Mouse (Mus musculus): ENCODE data around the gene Tfe3. TPM values are rescaled to one million over a fixed set of nuclear protein-coding genes. Genes with fewer than 3 reads are reported as not detected.
"Not testable (repeated sequence)": the region's sequence is repeated elsewhere in the genome, so short reads cannot be mapped to it uniquely, and the experiment has no call there.

Tfe3 gene
- total RNA-seq, 2 experiments from 2014 or later = 29.9 to 36.0 TPM

- DNase-seq (ENCODE audit: low spot score in 2 of 2) = peak in 1 of 2 experiments; percentile 10
- intact Hi-C loops (cut with DNase I) = no loop called here
Observed at GRCm38 (mm10) chrX:7793361-7793760, 31.0 kb downstream of the Tfe3 start.

GRCm38 (mm10) chrX:7795016-7795415, 32.7 kb downstream of the Tfe3 start:
- intact Hi-C loops (cut with DNase I) = no loop called here
- no peak for DNase-seq (ENCODE audit: low spot score in 2 of 2)

- intact Hi-C loops (cut with DNase I) = no loop called here
- no peak for DNase-seq (ENCODE audit: low spot score in 2 of 2)
Observed at GRCm38 (mm10) chrX:7797327-7797726, 35.0 kb downstream of the Tfe3 start.

GRCm38 (mm10) chrX:7802157-7802556, 39.8 kb downstream of the Tfe3 start:
- intact Hi-C loops (cut with DNase I); DNase-seq (ENCODE audit: low spot score in 2 of 2): not testable (repeated sequence)

GRCm38 (mm10) chrX:7815016-7815415, 52.7 kb downstream of the Tfe3 start:
- DNase-seq (ENCODE audit: low spot score in 2 of 2) = peak in 1 of 2 experiments; percentile 13
- intact Hi-C loops (cut with DNase I) = not testable (repeated sequence)

GRCm38 (mm10) chrX:7821865-7822779, 59.8 kb downstream of the Tfe3 start, which contains the start of gene Kcnd1:
Gene Kcnd1, plus strand, starts transcription at chrX:7822289.
- intact Hi-C loops (cut with DNase I) = no loop called here
- DNase-seq (ENCODE audit: low spot score in 2 of 2) = peak; percentile 34 to 41

Small RNA genes lying within 50 kb of the gene (microRNA-seq; reads per million reads assigned to microRNA genes)
- 78.9 to 105 reads per million in 2 experiments for gene Mir1198

Other genes starting within 250 kb of the Tfe3 start
- gene Foxp3, start 188.9 kb upstream of the Tfe3 start, total RNA-seq (2021) = not detected
- gene Ppp1r3f, start 188.3 kb upstream of the Tfe3 start, total RNA-seq (2021) = 10 to 100 TPM; 21.1 to 25.0 TPM
- 10 to 100 TPM; 30.6 to 31.3 TPM for gene Ccdc22, start 157.0 kb upstream of the Tfe3 start, total RNA-seq (2021)
- gene Cacna1f, start 155.5 kb upstream of the Tfe3 start, total RNA-seq (2021) = not detected
- gene Syp, start 124.1 kb upstream of the Tfe3 start, total RNA-seq (2021) = 1,000 to 10,000 TPM; 2,020 to 2,211 TPM
- gene Prickle3, start 105.3 kb upstream of the Tfe3 start, total RNA-seq (2021) = 1 to 10 TPM in 1 of 2 experiments, under 1 TPM in 1; 0.76 to 2.0 TPM
- 1 to 10 TPM; 5.9 to 7.7 TPM for gene Plp2, start 91.2 kb upstream of the Tfe3 start, total RNA-seq (2021)
- under 1 TPM; 0.41 to 0.57 TPM for gene Magix, start 81.3 kb upstream of the Tfe3 start, total RNA-seq (2021)
- gene Gpkow, start 65.4 kb upstream of the Tfe3 start, total RNA-seq (2021) = 10 to 100 TPM; 33.2 to 34.0 TPM
- gene Wdr45, start 48.2 kb upstream of the Tfe3 start, total RNA-seq (2021) = 10 to 100 TPM; 57.6 to 61.6 TPM
- not detected for gene Gm45208, start 40.3 kb upstream of the Tfe3 start, total RNA-seq (2021)
- 100 to 1,000 TPM in 1 of 2 experiments, 10 to 100 TPM in 1; 99.9 to 103 TPM for gene Praf2, start 34.1 kb upstream of the Tfe3 start, total RNA-seq (2021)
- 10 to 100 TPM; 19.5 to 22.1 TPM for gene Ccdc120, start 11.7 kb upstream of the Tfe3 start, total RNA-seq (2021)
- gene Gripap1, start 27.2 kb downstream of the Tfe3 start, total RNA-seq (2021) = 100 to 1,000 TPM in 1 of 2 experiments, 10 to 100 TPM in 1; 99.6 to 105 TPM
- gene Kcnd1, start 59.7 kb downstream of the Tfe3 start, total RNA-seq (2021) = 1 to 10 TPM; 7.0 to 8.9 TPM
- gene Otud5, start 78.8 kb downstream of the Tfe3 start, total RNA-seq (2021) = 10 to 100 TPM; 74.8 to 83.2 TPM
- 10 to 100 TPM; 55.3 to 57.3 TPM for gene Pim2, start 115.7 kb downstream of the Tfe3 start, total RNA-seq (2021)
- 10 to 100 TPM; 46.6 to 47.4 TPM for gene Slc35a2, start 121.5 kb downstream of the Tfe3 start, total RNA-seq (2021)
- 10 to 100 TPM; 77.7 to 86.6 TPM for gene Pqbp1, start 136.7 kb downstream of the Tfe3 start, total RNA-seq (2021)
- gene Timm17b, start 136.8 kb downstream of the Tfe3 start, total RNA-seq (2021) = 10 to 100 TPM; 19.1 to 21.7 TPM
- not detected for gene Gm10491, start 145.3 kb downstream of the Tfe3 start, total RNA-seq (2021)
- not detected for gene Gm10490, start 147.0 kb downstream of the Tfe3 start, total RNA-seq (2021)
- 100 to 1,000 TPM; 397 to 420 TPM for gene Pcsk1n, start 157.3 kb downstream of the Tfe3 start, total RNA-seq (2021)
- gene Eras, start 166.0 kb downstream of the Tfe3 start, total RNA-seq (2021) = not detected
- gene Hdac6, start 185.3 kb downstream of the Tfe3 start, total RNA-seq (2021) = 10 to 100 TPM; 49.9 to 50.4 TPM
- not detected for gene Gata1, start 215.5 kb downstream of the Tfe3 start, total RNA-seq (2021)

Data from left cerebral cortex, postnatal 25 days (tissue).